Mouse (Mus musculus) erythroblast, embryonic 14.5 days (primary cell): ENCODE data around the gene Sgcg.

Experiments used
- GATA1 ChIP-seq: IDR thresholded peaks from 2 replicates; pipeline ENCODE4 v1.6.1; 2012; ENCODE audit warnings: low read length, inconsistent platforms, mixed read lengths
- TAL1 ChIP-seq: IDR thresholded peaks from 3 replicates; pipeline ENCODE4 v1.6.1; 2012; ENCODE audit warnings: low read length, inconsistent platforms, mixed read lengths

- TF ChIP-seq GATA1 (no peak), TAL1 (no peak)
Observed at GRCm38 (mm10) chr14:61238751-61239150, 19.5 kb downstream of the Sgcg start.
